In genomic region chr7:134263146-134263906, GRCm38 (mm10) we compare ENCODE assay signal across 8 mouse cellular contexts. TPM values are rescaled to one million over a fixed set of nuclear protein-coding genes. Genes with fewer than 3 reads are reported as not detected.
DNase-seq lines count a peak whose midpoint lies in the region; ATAC-seq and TF ChIP-seq lines count a peak whose summit lies in the region.

No protein-coding gene starts in this region.

- no peaks in the 10 kb centered on the region for H3K9me3 ChIP-seq in ES-Bruce4 (replicated peaks; ENCODE audit: control insufficient read depth, insufficient read depth, low read length, poor library complexity, severe bottlenecking)
- H3K9me3 ChIP-seq in heart, embryonic 16.5 days (replicated peaks; ENCODE audit: control insufficient read depth, low read length): no peaks in the 10 kb centered on the region
- H3K9me3 ChIP-seq in lung, postnatal 0 days (ENCODE audit: low read length): no peaks in the 10 kb centered on the region

- no peak overlapping the region for H3K9ac ChIP-seq in ES-Bruce4 (ENCODE audit: low read depth, poor library complexity, severe bottlenecking)
- H3K9ac ChIP-seq in heart, embryonic 16.5 days (ENCODE audit: low read length): no peak overlapping the region
- H3K9ac ChIP-seq in lung, postnatal 0 days (replicated peaks; ENCODE audit: low read depth): no peak overlapping the region

- DNase-seq in adrenal gland, adult 2 months: peak; percentile 69
- peak; percentile 70 for DNase-seq in embryo, embryonic 9.5 days (ENCODE audit: extremely low spot score)
- DNase-seq in layer of hippocampus, adult 9-11 months: peak; percentile 31
- peak; percentile 90 for DNase-seq in lung, postnatal 0 days (ENCODE audit: low spot score)
- peak; percentile 64 for DNase-seq in right cerebral cortex, postnatal 4 days

- H3K27ac ChIP-seq in ES-Bruce4 (ENCODE audit: insufficient read depth, low read length): no peak overlapping the region
- no peak overlapping the region for H3K27ac ChIP-seq in heart, embryonic 16.5 days (ENCODE audit: low read length)
- peak overlapping the region; percentile 66 for H3K27ac ChIP-seq in lung, postnatal 0 days (ENCODE audit: low read length)

- no peak overlapping the region for H3K4me3 ChIP-seq in ES-Bruce4 (ENCODE audit: low read depth, low read length)
- no peak overlapping the region for H3K4me3 ChIP-seq in heart, embryonic 16.5 days (ENCODE audit: low read length)
- no peak overlapping the region for H3K4me3 ChIP-seq in lung, postnatal 0 days (ENCODE audit: low read depth, low read length)

- peak; percentile 79 for TF ChIP-seq CTCF in ES-Bruce4 (IDR thresholded peaks at IDR 0.05; ENCODE audit: low read depth, low read length)
- peak; percentile 91 for TF ChIP-seq CTCF in lung, postnatal 0 days (IDR thresholded peaks at IDR 0.05)

- TF ChIP-seq EP300 in ES-Bruce4 (IDR thresholded peaks at IDR 0.05; ENCODE audit: insufficient read depth, low read depth, low read length): peak; percentile 57; the same call in 1 of the 2 replicates
- TF ChIP-seq EP300 in lung, postnatal 0 days (IDR thresholded peaks at IDR 0.05): peak; percentile 88

- no peak for TF ChIP-seq POLR2A in ES-Bruce4 (IDR thresholded peaks at IDR 0.05; ENCODE audit: insufficient read depth, low read length)

- no peaks in the 10 kb centered on the region for H3K4me1 ChIP-seq in ES-Bruce4 (ENCODE audit: control insufficient read depth, insufficient read depth, low read length)
- 0 out of 2 replicates have a peak, but pooled peaks cover 3% of the 10 kb centered on the region for H3K4me1 ChIP-seq in heart, embryonic 16.5 days (ENCODE audit: control insufficient read depth, insufficient read depth, low read length)
- peaks cover 4% of the 10 kb centered on the region; the same call in 1 of the 2 replicates for H3K4me1 ChIP-seq in lung, postnatal 0 days (ENCODE audit: insufficient read depth, low read depth, low read length)

- 38% methylated on average over 4 of the region's 4 CpGs for WGBS in heart, embryonic 16.5 days
- 26% methylated on average over 4 of the region's 4 CpGs for WGBS in lung, postnatal 0 days

- ATAC-seq in heart, embryonic 16.5 days (replicated peaks; ENCODE audit: extremely low read depth, insufficient read depth, low FRiP score): peak; percentile 49
- peak; percentile 92 for ATAC-seq in lung, postnatal 0 days
- ATAC-seq in inflammation-experienced regulatory T-cells, adult 6 months: no peak

- no peaks in the 10 kb centered on the region for H3K36me3 ChIP-seq in ES-Bruce4 (ENCODE audit: control insufficient read depth, insufficient read depth, low read length, poor library complexity, severe bottlenecking)
- no peaks in the 10 kb centered on the region for H3K36me3 ChIP-seq in heart, embryonic 16.5 days (ENCODE audit: control insufficient read depth, insufficient read depth)
- no peaks in the 10 kb centered on the region for H3K36me3 ChIP-seq in lung, postnatal 0 days (ENCODE audit: insufficient read depth, low read length)

- no peak overlapping the region for H3K4me2 ChIP-seq in heart, embryonic 16.5 days (ENCODE audit: low read depth, low read length)
- no peak overlapping the region for H3K4me2 ChIP-seq in lung, postnatal 0 days (replicated peaks; ENCODE audit: low read depth, low read length)

- H3K27me3 ChIP-seq in ES-Bruce4 (ENCODE audit: control insufficient read depth, insufficient read depth, low read length, poor library complexity, severe bottlenecking): no peaks in the 10 kb centered on the region
- no peaks in the 10 kb centered on the region for H3K27me3 ChIP-seq in heart, embryonic 16.5 days (ENCODE audit: control insufficient read depth, insufficient read depth, low read length)
- H3K27me3 ChIP-seq in lung, postnatal 0 days (replicated peaks; ENCODE audit: insufficient read depth, low read length): no peaks in the 10 kb centered on the region

RNA-seq across cellular contexts. Expression of gene Adam12, which starts 31.4 kb away (rescaled TPM):
- polyA plus RNA-seq in ES-Bruce4 (2011; ENCODE audit: insufficient read depth, insufficient read length, low read depth, missing spikeins): 1.0 and 1.5 TPM in 2 replicates
- 10 to 100 TPM in 1 of 2 experiments, 1 to 10 TPM in 1; 6.2 to 21.7 TPM for total RNA-seq in adrenal gland, adult 2 months (2021)
- 2.3 and 4.7 TPM in 2 replicates for polyA plus RNA-seq in adrenal gland, adult 2 months (2012; rRNA removed)
- polyA plus RNA-seq in heart, embryonic 16.5 days (2015; fragmentation: Nextera tagmentation; extraction: Ambion mirVana): 3.1 and 3.8 TPM in 2 replicates
- polyA plus RNA-seq in lung, postnatal 0 days (2015; fragmentation: Nextera tagmentation; extraction: Ambion mirVana): 2.5 and 2.6 TPM in 2 replicates
- polyA plus RNA-seq in inflammation-experienced regulatory T-cells, adult 6 months (2017; shearing (Covaris generic)): 1 to 10 TPM in 2 of 3 experiments, under 1 TPM in 1; 0.87 to 2.3 (median 1.6) TPM

Comparison
In these comparisons a context has a peak if more than half of its experiments do, and no peak if none do; other contexts are left out.
1. DNase-seq: peak in every context shown above with its lines; median percentile 90 in lung, postnatal 0 days; 70 in embryo, embryonic 9.5 days; 69 in adrenal gland, adult 2 months; 64 in right cerebral cortex, postnatal 4 days; 31 in layer of hippocampus, adult 9-11 months.